Mouse (Mus musculus): ENCODE results near the gene Vps52. TPM values are rescaled to one million over a fixed set of nuclear protein-coding genes. Genes with fewer than 3 reads are reported as not detected.

Vps52 gene
- total and polyA plus RNA-seq, 2 experiments from 2014 or later: 46.8 to 66.1 TPM

DNA sequence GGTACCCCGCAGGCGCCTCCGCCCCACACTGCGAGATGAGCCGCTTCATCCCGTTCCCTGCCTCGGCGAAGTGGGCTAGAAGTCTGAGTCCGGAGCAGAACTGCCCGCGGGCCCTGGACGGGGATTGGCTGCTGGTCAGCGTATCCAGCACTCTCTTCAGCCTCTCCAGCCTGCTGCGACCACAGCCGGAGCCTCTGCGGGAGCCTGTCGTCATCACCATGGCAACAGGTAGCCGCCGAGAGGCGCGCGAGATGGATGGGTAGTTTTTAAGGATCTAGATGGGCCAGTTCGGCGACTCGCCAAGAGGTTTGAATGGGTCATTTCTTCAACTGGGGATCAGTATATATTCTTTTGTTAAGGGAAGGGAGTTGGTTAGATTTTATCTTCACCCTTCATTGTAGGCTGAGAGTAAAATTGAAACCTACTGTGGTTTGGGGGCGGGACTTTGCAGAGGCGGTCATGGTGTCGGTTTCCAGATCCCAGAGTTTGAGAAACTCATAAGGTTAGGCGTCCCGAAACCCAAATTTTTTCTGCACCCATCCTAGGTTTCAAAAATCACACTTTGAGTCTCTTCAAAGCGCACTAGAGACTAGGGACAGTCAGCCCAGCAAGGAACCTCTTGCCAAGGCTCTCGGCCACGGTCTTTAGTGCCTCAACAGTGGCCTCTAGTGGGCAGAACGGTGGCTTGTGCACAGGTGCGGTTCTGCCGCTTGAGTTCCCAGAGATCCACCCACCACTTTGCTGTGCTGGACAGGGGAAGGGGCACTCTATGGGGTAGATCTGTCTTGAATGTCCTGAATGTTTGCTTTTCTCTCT is 35.1 kb upstream of the Vps52 start:
- Histone ChIP-seq H3K4me2 (ENCODE audit: low read depth) (peak overlapping the region; percentile 79), H3K27me3 (ENCODE audit: insufficient read depth, low read length) (no peaks in the 10 kb centered on the region), H3K27ac (ENCODE audit: low read depth, low read length) (peak overlapping the region; percentile 29; the same call in 1 of the 2 replicates), H3K9me3 (ENCODE audit: low read length) (no peaks in the 10 kb centered on the region), H3K9ac (peak overlapping the region; percentile 51), H3K4me1 (ENCODE audit: insufficient read depth) (peaks cover 7% of the 10 kb centered on the region; the same call in 1 of the 2 replicates), H3K4me3 (ENCODE audit: low read depth, low read length) (peak overlapping the region; percentile 42), H3K36me3 (ENCODE audit: insufficient read depth) (peaks cover 4% of the 10 kb centered on the region; the same call in 1 of the 2 replicates)
- DNase-seq (peak; percentile 77), ATAC-seq (peak; percentile 25)
- 1% methylated on average over 36 of the region's 36 CpGs for WGBS
- TF ChIP-seq CTCF (IDR thresholded peaks at IDR 0.05; ENCODE audit: low read depth): peak; percentile 80

DNA sequence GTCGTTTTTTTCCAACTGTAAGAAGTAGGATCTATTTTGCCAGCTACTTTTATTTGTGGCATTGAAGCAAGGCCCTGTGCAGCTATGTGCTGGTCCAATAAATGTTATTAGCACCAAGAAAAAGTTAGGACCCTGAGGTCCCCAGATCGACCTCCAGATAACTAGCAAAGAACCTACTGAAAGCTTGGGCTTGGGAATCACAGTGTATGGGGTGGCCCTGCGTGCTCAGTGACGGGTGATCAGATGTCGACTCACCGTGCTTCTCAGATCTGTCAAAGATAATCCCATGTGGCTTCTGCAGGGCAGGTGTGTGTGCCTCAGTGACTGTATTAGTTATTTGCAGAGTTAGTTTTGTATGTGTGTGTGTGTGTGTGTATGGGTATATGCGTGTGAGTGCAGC is 34.3 kb upstream of the Vps52 start:
- ATAC-seq (no peak), DNase-seq (no peak)
- no peak overlapping the region for H3K9ac ChIP-seq
- peaks cover 6% of the 10 kb centered on the region; the same call in 1 of the 2 replicates for H3K36me3 ChIP-seq (ENCODE audit: insufficient read depth)
- peaks cover 7% of the 10 kb centered on the region; the same call in 1 of the 2 replicates for H3K4me1 ChIP-seq (ENCODE audit: insufficient read depth)
- H3K4me3 ChIP-seq (ENCODE audit: low read depth, low read length): no peak overlapping the region
- WGBS: 91% methylated on average over 7 of the region's 7 CpGs
- no peak for TF ChIP-seq CTCF (IDR thresholded peaks at IDR 0.05; ENCODE audit: low read depth)
- H3K27ac ChIP-seq (ENCODE audit: low read depth, low read length): no peak overlapping the region
- H3K9me3 ChIP-seq (ENCODE audit: low read length): no peaks in the 10 kb centered on the region
- no peak overlapping the region for H3K4me2 ChIP-seq (ENCODE audit: low read depth)
- no peaks in the 10 kb centered on the region for H3K27me3 ChIP-seq (ENCODE audit: insufficient read depth, low read length)

DNA sequence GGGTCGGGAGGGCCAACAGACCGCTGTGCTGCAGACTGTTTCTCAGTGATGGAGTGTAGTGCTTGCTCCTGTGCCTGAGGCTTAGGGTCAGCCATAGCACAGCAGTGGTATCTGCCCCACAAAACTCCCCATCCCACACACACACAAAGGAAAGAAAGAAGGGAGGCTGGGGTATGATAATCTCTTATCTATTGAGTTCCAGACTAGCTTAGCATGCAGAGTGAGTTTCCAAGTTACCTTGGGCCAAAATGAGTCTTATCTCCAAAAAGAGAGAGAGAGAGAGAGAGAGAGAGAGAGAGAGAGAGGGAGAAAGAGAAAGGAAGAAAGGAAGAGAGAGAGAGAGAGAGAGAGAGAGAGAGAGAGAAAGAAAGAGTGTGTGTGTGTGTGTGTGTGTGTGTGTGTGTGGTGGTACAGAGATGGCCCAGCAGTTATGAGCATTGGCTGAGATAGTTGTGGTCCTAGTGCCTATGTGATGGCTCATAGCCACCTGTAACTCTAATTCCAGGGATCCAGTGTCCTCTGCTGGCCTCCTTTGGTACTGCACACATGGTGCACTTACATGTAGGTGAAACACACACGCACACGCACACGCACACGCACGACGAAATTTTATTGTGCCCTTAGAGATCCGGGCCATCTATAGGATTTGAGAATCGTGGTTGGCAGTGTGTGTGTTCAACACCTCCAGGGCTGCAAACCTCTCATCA is 30.9 kb upstream of the Vps52 start:
- ATAC-seq (no peak), DNase-seq (no peak)
- no peak overlapping the region for H3K4me3 ChIP-seq (ENCODE audit: low read depth, low read length)
- no peaks in the 10 kb centered on the region for H3K27me3 ChIP-seq (ENCODE audit: insufficient read depth, low read length)
- H3K27ac ChIP-seq (ENCODE audit: low read depth, low read length): no peak overlapping the region
- H3K4me1 ChIP-seq (ENCODE audit: insufficient read depth): peaks cover 10% of the 10 kb centered on the region
- H3K36me3 ChIP-seq (ENCODE audit: insufficient read depth): 0 out of 2 replicates have a peak, but pooled peaks cover 5% of the 10 kb centered on the region
- TF ChIP-seq CTCF (IDR thresholded peaks at IDR 0.05; ENCODE audit: low read depth): peak; percentile 66
- WGBS: 90% methylated on average over 10 of the region's 10 CpGs
- H3K9ac ChIP-seq: no peak overlapping the region
- no peaks in the 10 kb centered on the region for H3K9me3 ChIP-seq (ENCODE audit: low read length)
- H3K4me2 ChIP-seq (ENCODE audit: low read depth): no peak overlapping the region

DNA sequence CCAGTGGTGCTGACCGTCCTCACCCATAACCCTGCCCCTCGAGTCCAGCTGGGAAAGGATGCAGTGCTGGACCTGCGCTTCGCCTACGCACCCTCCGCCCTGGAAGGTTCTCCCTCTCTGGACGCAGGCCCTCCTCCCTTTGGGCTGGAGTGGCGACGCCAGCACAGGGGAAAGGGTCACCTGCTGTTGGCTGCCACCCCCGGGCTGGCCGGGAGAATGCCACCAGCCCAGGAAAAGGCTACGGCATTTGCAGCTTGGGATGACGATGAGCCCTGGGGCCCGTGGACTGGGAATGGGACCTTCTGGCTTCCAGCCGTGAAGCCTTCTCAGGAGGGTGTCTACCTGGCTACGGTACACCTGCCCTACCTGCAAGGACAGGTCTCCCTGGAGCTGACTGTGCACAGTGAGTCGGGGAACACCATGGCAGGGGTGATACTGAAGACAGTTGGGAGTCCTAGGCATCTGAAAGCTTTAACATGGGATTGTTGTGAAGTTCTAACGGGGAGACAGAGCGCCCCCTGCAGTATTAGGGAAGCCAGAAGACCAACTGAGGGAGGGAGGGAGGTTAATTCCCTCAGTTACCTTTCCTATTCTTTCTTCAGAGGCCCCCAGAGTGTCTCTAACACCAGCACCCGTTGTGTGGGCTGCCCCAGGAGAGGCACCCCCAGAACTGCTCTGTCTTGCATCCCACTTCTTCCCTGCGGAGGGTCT is 30.1 kb upstream of the Vps52 start:
- Histone ChIP-seq H3K4me2 (ENCODE audit: low read depth) (no peak overlapping the region), H3K36me3 (ENCODE audit: insufficient read depth) (0 out of 2 replicates have a peak, but pooled peaks cover 5% of the 10 kb centered on the region), H3K27me3 (ENCODE audit: insufficient read depth, low read length) (no peaks in the 10 kb centered on the region), H3K27ac (ENCODE audit: low read depth, low read length) (no peak overlapping the region), H3K9me3 (ENCODE audit: low read length) (no peaks in the 10 kb centered on the region), H3K9ac (no peak overlapping the region), H3K4me3 (ENCODE audit: low read depth, low read length) (no peak overlapping the region), H3K4me1 (ENCODE audit: insufficient read depth) (peaks cover 3% of the 10 kb centered on the region; the same call in 1 of the 2 replicates)
- DNase-seq: no peak
- WGBS: 87% methylated on average over 21 of the region's 21 CpGs
- no peak for ATAC-seq
- TF ChIP-seq CTCF (IDR thresholded peaks at IDR 0.05; ENCODE audit: low read depth): no peak

DNA sequence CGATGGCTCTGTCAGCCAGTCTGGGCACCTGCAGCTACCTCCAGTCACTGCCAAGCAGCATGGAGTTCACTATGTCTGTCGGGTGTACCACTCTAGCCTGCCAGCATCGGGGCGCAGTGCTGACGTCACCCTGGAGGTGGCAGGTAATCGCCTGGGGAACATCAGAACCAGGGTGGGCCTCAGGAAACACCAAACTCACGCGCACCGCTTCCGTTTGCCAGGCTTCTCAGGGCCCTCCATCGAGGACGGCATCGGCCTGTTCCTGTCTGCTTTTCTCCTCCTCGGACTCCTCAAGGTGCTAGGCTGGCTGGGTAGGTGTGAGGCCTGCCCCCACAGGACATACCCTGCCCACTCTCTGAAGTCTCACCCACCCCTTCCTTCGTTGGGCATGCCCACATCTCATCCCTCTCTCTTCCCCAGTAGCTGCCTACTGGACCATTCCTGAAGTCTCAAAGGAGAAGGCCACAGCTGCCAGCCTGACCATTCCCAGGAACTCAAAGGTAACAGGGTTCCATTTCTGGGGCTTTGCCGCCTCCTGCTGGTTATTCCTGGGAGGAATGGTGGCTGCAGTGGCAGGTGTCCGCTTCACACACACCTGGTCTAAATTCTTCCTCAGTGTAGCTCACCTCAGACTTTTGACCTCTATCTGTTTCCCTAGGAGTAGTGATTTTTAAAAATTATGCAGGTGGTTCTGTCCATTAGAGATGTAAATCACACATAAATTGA is 29.2 kb upstream of the Vps52 start:
- TF ChIP-seq CTCF (IDR thresholded peaks at IDR 0.05; ENCODE audit: low read depth): peak; percentile 25; the same call in 1 of the 2 replicates
- 0 out of 2 replicates have a peak, but pooled peaks cover 5% of the 10 kb centered on the region for H3K36me3 ChIP-seq (ENCODE audit: insufficient read depth)
- 75% methylated on average over 17 of the region's 17 CpGs for WGBS
- H3K4me3 ChIP-seq (ENCODE audit: low read depth, low read length): no peak overlapping the region
- no peak for DNase-seq
- no peaks in the 10 kb centered on the region for H3K27me3 ChIP-seq (ENCODE audit: insufficient read depth, low read length)
- peaks cover 3% of the 10 kb centered on the region; the same call in 1 of the 2 replicates for H3K4me1 ChIP-seq (ENCODE audit: insufficient read depth)
- H3K9ac ChIP-seq: no peak overlapping the region
- no peak overlapping the region for H3K4me2 ChIP-seq (ENCODE audit: low read depth)
- H3K9me3 ChIP-seq (ENCODE audit: low read length): no peaks in the 10 kb centered on the region
- no peak overlapping the region for H3K27ac ChIP-seq (ENCODE audit: low read depth, low read length)
- ATAC-seq: no peak

Data from forebrain, postnatal 0 days (tissue).